Mouse (Mus musculus) G1E (cell line): ENCODE measurements at regions not wholly inside any gene's neighbourhood (a gene's known extent, or its start where the extent isn't known, plus 50 kb on each side); places are given as distances from the start of the nearest gene placed in this dataset.

Experiments used
- ATAC-seq: 2 replicates; pipeline ENCODE4 v1.8.0; 2016; ENCODE audit warnings: mild to moderate bottlenecking; ENCODE audit not compliant: insufficient number of reproducible peaks, poor library complexity, low FRiP score, severe bottlenecking; ENCODE audit errors: extremely low read depth
- DNase-seq: peaks from one replicate; pipeline ENCODE4 v3.0.0; 2012; ENCODE audit warnings: low spot score
- H3K27me3 ChIP-seq: 2 replicates; pipeline ENCODE4 v1.6.1; 2012; ENCODE audit warnings: mild to moderate bottlenecking, low read length, inconsistent platforms; ENCODE audit not compliant: insufficient read depth
- H3K36me3 ChIP-seq: replicated peaks from 2 replicates; pipeline ENCODE3; 2012; ENCODE audit warnings: mild to moderate bottlenecking, inconsistent platforms
- H3K4me1 ChIP-seq: 2 replicates; pipeline ENCODE4 v1.6.1; 2012; ENCODE audit warnings: low read depth, low read length, inconsistent platforms, mixed read lengths; ENCODE audit not compliant: insufficient read depth
- H3K4me3 ChIP-seq: 2 replicates; pipeline ENCODE4 v1.5.1; 2012; ENCODE audit warnings: low read depth, mild to moderate bottlenecking, inconsistent platforms, low read length, moderate library complexity, mixed read lengths
- H3K9me3 ChIP-seq: replicated peaks from 2 replicates; pipeline ENCODE4 v1.6.1; 2012; ENCODE audit warnings: inconsistent platforms
- CTCF ChIP-seq: IDR thresholded peaks from 2 replicates; pipeline ENCODE4 v1.5.1; 2012; ENCODE audit warnings: low read depth, low read length, inconsistent platforms, mixed read lengths
- GATA1 ChIP-seq: IDR thresholded peaks from 2 replicates; pipeline ENCODE4 v1.6.1; 2012; ENCODE audit warnings: borderline replicate concordance, low read length, inconsistent platforms, mixed read lengths
- GATA2 ChIP-seq: IDR thresholded peaks from 2 replicates; pipeline ENCODE4 v1.6.1; 2012; ENCODE audit warnings: low read depth, low read length, inconsistent platforms, borderline replicate concordance
- POLR2AphosphoS5 ChIP-seq: IDR thresholded peaks from 2 replicates; pipeline ENCODE4 v1.6.1; 2012; ENCODE audit warnings: low read depth, low read length, inconsistent platforms; ENCODE audit not compliant: insufficient replicate concordance
- TAL1 ChIP-seq: conservative IDR thresholded peaks from 2 replicates; pipeline ENCODE4 v1.6.1; 2012; ENCODE audit warnings: low read depth, low read length, inconsistent platforms, mixed read lengths

DNA sequence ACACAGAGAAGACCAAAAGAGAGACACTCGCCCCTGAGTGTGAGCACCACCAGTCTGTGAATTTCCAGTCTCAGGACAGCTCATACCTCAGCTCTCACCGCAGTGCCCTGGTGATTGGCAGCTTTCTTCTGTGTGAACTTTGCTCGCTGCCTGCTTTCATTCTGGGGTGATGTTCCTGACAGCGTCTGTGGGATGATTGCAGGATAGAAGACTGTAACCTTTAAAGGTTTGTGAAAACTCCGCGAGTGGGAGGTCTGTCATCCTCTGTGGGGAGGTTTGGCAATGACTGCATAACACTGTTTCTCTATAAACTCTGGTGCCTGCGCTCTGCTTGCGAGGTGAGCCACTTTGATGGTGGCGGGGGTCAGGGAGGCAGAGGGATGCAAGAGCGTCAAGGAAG is 169.7 kb downstream of the Drd1 start:
- Histone ChIP-seq H3K27me3 (no peaks in the 10 kb centered on the region), H3K9me3 (peaks cover 71% of the 10 kb centered on the region), H3K4me3 (no peak overlapping the region), H3K36me3 (no peaks in the 10 kb centered on the region), H3K4me1 (no peaks in the 10 kb centered on the region)
- DNase-seq, result no peak
- TF ChIP-seq GATA2, result no peak
- no peak for TF ChIP-seq GATA1
- no peak for TF ChIP-seq TAL1
- TF ChIP-seq CTCF, result no peak
- no peak for TF ChIP-seq POLR2AphosphoS5
- ATAC-seq, result no peak

DNA sequence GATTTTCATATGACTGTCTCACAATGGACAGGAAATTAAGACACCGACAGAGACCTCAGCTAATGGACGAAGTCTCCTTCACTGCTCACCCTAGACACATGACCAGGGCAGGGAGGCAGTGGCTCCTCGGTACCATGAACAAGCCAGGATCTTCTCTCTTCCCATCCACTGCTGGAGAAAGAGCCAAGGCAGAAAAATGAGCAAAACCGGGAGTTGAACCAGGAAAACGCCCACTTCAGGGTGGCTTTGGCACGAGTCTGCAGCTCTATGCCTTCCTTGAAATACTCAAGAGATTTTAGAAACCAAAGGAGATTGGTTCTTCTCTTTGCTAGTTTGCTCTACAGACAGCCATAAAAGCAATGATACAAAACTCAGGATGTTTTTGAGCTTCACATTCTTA is 172.3 kb downstream of the Drd1 start:
- TF ChIP-seq GATA1 (no peak), POLR2AphosphoS5 (no peak), CTCF (no peak), TAL1 (no peak), GATA2 (no peak)
- ATAC-seq (no peak), DNase-seq (no peak)
- Histone ChIP-seq H3K27me3 (no peaks in the 10 kb centered on the region), H3K4me3 (no peak overlapping the region), H3K9me3 (peaks cover 59% of the 10 kb centered on the region), H3K4me1 (no peaks in the 10 kb centered on the region), H3K36me3 (no peaks in the 10 kb centered on the region)

DNA sequence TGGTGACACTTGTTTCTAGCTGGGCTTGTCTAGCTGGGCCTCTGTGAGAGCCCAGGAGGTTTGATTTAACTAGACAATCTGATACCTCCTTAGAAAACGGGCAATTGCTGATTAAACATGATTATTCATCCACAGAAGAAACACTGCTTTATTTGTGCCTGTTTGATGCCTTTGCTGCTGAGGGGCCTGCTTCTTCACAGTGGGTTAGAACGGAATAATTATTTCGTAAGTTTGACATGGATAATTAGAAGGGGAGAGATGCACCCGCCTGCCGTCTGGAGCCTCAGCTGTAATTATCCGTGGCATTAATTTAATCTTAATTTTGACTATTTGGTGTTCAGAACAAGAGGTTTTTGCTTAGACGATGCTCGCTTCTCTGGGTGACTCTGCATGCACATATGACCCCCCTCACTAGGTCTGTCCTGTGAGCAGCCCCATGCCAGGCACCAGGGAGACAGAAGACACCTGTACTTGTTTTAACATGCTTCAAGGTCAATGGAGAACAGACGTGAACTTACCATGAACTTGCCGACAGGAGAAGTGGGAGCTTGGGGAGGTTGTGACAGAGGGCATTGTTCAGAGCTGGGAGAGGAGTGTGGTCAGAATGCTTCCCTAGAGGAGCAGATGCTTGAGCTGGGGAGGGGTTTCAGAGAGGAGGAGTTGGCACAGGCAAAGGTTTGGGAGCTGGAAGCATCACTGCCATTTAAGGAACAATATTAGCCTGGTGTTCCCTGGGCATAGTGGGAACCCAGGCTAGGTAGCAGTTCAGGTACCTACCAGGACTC is 174.8 kb downstream of the Drd1 start:
- no peak for TF ChIP-seq GATA1
- no peak for TF ChIP-seq GATA2
- TF ChIP-seq CTCF, result no peak
- TF ChIP-seq TAL1, result no peak
- TF ChIP-seq POLR2AphosphoS5, result no peak
- ATAC-seq (no peak), DNase-seq (no peak)
- Histone ChIP-seq H3K9me3 (peaks cover 50% of the 10 kb centered on the region), H3K36me3 (no peaks in the 10 kb centered on the region), H3K4me1 (no peaks in the 10 kb centered on the region), H3K4me3 (no peak overlapping the region), H3K27me3 (no peaks in the 10 kb centered on the region)

DNA sequence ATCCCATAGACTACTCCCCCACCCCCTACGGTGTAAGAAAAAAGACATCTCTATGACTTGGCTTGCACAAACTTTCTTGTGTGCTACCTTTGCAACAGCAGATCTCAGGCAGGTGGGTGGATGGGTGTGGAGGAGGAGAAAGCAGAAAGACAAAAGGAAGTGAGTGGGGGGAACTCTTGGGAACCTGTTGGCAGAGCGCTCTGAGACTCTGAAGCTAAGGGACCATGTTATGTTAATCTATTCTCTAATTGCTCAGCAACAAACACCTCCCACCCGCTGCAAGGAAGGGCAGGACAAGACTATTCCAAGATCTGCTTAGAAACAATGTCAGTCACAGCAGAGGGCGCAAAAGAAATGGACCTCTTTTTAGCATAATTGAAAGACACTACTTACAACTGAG is 180.0 kb downstream of the Drd1 start:
- H3K9me3 ChIP-seq, result peaks cover 55% of the 10 kb centered on the region
- DNase-seq (no peak), ATAC-seq (no peak)
- H3K4me1 ChIP-seq, result no peaks in the 10 kb centered on the region
- no peak overlapping the region for H3K4me3 ChIP-seq
- H3K36me3 ChIP-seq, result no peaks in the 10 kb centered on the region
- H3K27me3 ChIP-seq, result no peaks in the 10 kb centered on the region
- no peak for TF ChIP-seq POLR2AphosphoS5
- no peak for TF ChIP-seq CTCF
- no peak for TF ChIP-seq TAL1
- no peak for TF ChIP-seq GATA1
- no peak for TF ChIP-seq GATA2

DNA sequence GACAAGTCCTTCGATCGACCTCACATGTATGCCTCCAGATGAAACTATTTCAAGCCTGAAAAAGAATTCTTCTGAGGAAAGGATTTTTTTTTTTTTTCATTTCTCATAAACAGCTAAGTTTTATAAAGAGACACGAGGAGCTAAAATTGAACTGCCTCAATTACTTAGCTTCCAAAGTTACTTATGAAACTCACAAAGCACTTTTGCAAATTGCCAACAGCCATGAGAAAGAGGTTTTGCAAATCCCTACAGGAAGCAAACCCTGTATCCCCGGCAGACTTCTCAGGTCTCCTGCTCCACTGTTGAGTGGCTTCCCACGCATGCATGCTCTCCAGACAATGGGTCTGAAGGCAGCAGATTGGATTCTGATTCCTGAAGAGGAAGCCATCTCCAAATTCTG is 190.2 kb downstream of the Drd1 start:
- DNase-seq (no peak), ATAC-seq (no peak)
- no peaks in the 10 kb centered on the region for H3K27me3 ChIP-seq
- no peak for TF ChIP-seq GATA1
- no peak for TF ChIP-seq TAL1
- TF ChIP-seq GATA2, result no peak
- no peaks in the 10 kb centered on the region for H3K36me3 ChIP-seq
- H3K4me1 ChIP-seq, result no peaks in the 10 kb centered on the region
- H3K4me3 ChIP-seq, result no peak overlapping the region
- peaks cover 35% of the 10 kb centered on the region for H3K9me3 ChIP-seq

DNA sequence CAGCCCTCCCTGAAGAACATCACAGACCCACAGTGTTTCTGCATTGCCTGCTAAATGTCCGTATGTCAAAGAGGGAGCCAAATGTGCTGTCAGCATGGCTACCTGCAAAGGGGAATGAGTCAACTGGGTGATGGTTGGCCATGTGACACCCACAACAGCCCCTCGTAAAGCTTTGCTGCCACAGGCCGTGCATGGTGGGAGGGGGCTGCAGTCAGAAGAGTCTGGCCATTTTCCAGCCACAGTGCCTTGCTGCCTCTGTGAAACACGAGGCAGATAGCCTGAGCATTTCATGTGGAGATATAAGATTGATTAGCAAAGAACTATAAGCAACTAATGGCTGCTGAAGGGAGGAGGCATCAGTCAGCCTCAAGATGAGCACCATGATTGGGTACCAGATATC is 193.2 kb downstream of the Drd1 start:
- Histone ChIP-seq H3K36me3 (no peaks in the 10 kb centered on the region), H3K9me3 (peaks cover 30% of the 10 kb centered on the region), H3K4me1 (no peaks in the 10 kb centered on the region), H3K27me3 (no peaks in the 10 kb centered on the region), H3K4me3 (no peak overlapping the region)
- ATAC-seq (no peak), DNase-seq (no peak)
- TF ChIP-seq CTCF (no peak), GATA2 (no peak), POLR2AphosphoS5 (no peak), TAL1 (no peak), GATA1 (no peak)
